Mouse (Mus musculus) urinary bladder, adult 18-20 months (tissue): ENCODE data around the gene Dok7.

ENCODE experiments used
- DNase-seq, 2 experiments: peaks; one replicate each; pipeline ENCODE4 v3.0.0; 2022; ENCODE audit warnings: low spot score in 2 of 2, mixed read lengths in 2 of 2

Dok7 gene

GRCm38 (mm10) chr5:35057582-35057981 lies 1.0 kb downstream of the Dok7 start:
- DNase-seq, result no peak

- no peak for DNase-seq
Measured at GRCm38 (mm10) chr5:35058216-35058615, 1.6 kb downstream of the Dok7 start.

GRCm38 (mm10) chr5:35060098-35060497 lies 3.5 kb downstream of the Dok7 start:
- no peak for DNase-seq

- DNase-seq, result no peak
Measured at GRCm38 (mm10) chr5:35069841-35070240, 13.3 kb downstream of the Dok7 start.

- DNase-seq, result no peak
Measured at GRCm38 (mm10) chr5:35070314-35070713, 13.7 kb downstream of the Dok7 start.

GRCm38 (mm10) chr5:35070953-35071352 lies 14.4 kb downstream of the Dok7 start:
- DNase-seq, result no peak

GRCm38 (mm10) chr5:35071855-35072254 lies 15.3 kb downstream of the Dok7 start:
- no peak for DNase-seq

GRCm38 (mm10) chr5:35073235-35073634 lies 16.7 kb downstream of the Dok7 start:
- peak in 1 of 2 experiments; percentile 8 for DNase-seq

- peak; percentile 22 to 34 for DNase-seq
Measured at GRCm38 (mm10) chr5:35073992-35074391, 17.4 kb downstream of the Dok7 start.

- DNase-seq, result no peak
Measured at GRCm38 (mm10) chr5:35076369-35076768, 19.8 kb downstream of the Dok7 start.

GRCm38 (mm10) chr5:35079101-35079500 lies 22.5 kb downstream of the Dok7 start:
- no peak for DNase-seq

- no peak for DNase-seq
Measured at GRCm38 (mm10) chr5:35084913-35085312, 28.3 kb downstream of the Dok7 start.

- DNase-seq, result peak; percentile 58 to 65
Measured at GRCm38 (mm10) chr5:35088785-35089613, 32.4 kb downstream of the Dok7 start.

GRCm38 (mm10) chr5:35089614-35089963 lies 33.0 kb downstream of the Dok7 start:
- no peak for DNase-seq

GRCm38 (mm10) chr5:35091636-35092035 lies 35.1 kb downstream of the Dok7 start:
- no peak for DNase-seq

- DNase-seq, result no peak
Measured at GRCm38 (mm10) chr5:35103086-35103485, 46.5 kb downstream of the Dok7 start.

- no peak for DNase-seq
Measured at GRCm38 (mm10) chr5:35103528-35103927, 47.0 kb downstream of the Dok7 start.

GRCm38 (mm10) chr5:35104183-35104959 lies 47.8 kb downstream of the Dok7 start:
- no peak for DNase-seq

- DNase-seq, result peak; percentile 78 to 87
Measured at GRCm38 (mm10) chr5:35104960-35105921, 48.7 kb downstream of the Dok7 start, which contains the start of gene Lrpap1. TSS of gene Lrpap1 (minus strand) at chr5:35105766.

GRCm38 (mm10) chr5:35105922-35106298 lies 49.3 kb downstream of the Dok7 start:
- peak in 1 of 2 experiments; percentile 15 for DNase-seq

- DNase-seq, result no peak
Measured at GRCm38 (mm10) chr5:35112444-35112843, 55.9 kb downstream of the Dok7 start.

GRCm38 (mm10) chr5:35116002-35116401 lies 59.4 kb downstream of the Dok7 start:
- DNase-seq, result no peak
